Mouse (Mus musculus): Measurements from ENCODE around the gene Hoxd10. TPM values are rescaled to one million over a fixed set of nuclear protein-coding genes. Genes with fewer than 3 reads are reported as not detected.

Gene Hoxd10
- polyA plus RNA-seq, 1 experiment from 2014 or later: 45.9 TPM

DNA sequence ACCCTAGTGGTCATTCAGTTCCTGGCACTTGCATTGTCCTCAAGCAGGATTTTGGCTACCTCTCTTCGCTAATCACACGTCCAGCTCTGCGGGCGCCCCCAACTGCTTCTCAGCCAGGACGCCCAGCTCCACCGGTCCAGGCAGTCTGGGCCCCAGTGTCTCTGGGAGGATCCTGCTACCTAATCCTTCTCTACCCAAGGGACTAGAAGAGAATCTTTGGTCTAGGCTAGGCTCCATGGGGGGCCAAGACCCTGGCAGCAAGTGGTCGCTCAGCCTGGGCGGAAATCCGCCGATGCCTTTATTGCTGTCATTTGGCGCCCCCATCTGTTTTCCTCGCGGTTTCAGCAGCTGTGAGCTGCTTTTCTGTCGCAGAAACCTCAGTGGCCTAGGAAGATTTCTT, 30.0 kb upstream of the Hoxd10 start:
- Histone ChIP-seq H3K9me3 (ENCODE audit: control insufficient read depth, low read length) (no peaks in the 10 kb centered on the region), H3K27me3 (ENCODE audit: control insufficient read depth, insufficient read depth, low read length) (peaks cover 88% of the 10 kb centered on the region), H3K4me3 (ENCODE audit: low read length) (no peak overlapping the region; the same call in 1 of the 2 replicates), H3K9ac (ENCODE audit: low read depth, low read length) (no peak overlapping the region), H3K4me2 (replicated peaks; ENCODE audit: low read depth, low read length) (peak overlapping the region; percentile 34), H3K27ac (ENCODE audit: low read depth, low read length) (no peak overlapping the region), H3K4me1 (ENCODE audit: control insufficient read depth, insufficient read depth, low read length) (peaks cover 10% of the 10 kb centered on the region; the same call in 1 of the 2 replicates), H3K36me3 (ENCODE audit: control insufficient read depth, insufficient read depth, low read length) (no peaks in the 10 kb centered on the region)
- under 1% methylated on average over 14 of the region's 14 CpGs for WGBS
- peak; percentile 60 for ATAC-seq (ENCODE audit: low FRiP score, low TSS enrichment)

DNA sequence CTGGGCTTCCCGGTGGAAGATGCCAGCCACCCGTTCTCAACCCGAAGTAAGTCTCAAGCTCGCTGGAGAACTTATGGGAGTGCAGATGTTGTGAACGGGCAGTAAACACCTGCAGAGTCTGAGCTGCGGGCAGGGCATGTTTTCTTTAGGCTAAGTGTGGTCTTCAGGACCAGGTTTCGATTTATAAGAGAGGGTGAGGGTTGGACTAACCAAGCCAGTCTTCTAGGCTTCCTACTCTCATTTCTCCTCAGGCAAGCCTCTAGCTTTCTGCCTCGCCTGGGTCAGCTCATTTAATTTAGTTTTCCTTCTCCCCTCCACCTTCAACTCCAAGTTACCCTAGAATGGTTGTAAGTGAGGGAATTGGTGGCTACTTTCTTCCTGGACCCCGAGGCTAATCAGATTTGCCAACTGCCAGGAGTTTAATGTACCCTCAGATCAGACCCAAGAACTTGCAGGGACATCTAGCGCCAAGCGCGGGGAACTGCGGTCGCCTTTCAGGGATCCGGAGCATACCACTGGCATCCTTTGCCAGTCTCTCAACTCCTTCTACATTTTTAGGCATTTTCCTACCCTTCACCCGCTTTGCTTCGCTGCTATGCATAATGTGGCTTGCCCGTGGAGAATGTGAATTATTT, 28.3 kb upstream of the Hoxd10 start:
- Histone ChIP-seq H3K27me3 (ENCODE audit: control insufficient read depth, insufficient read depth, low read length) (peaks cover 93% of the 10 kb centered on the region), H3K9ac (ENCODE audit: low read depth, low read length) (no peak overlapping the region), H3K9me3 (ENCODE audit: control insufficient read depth, low read length) (no peaks in the 10 kb centered on the region), H3K4me3 (ENCODE audit: low read length) (no peak overlapping the region), H3K27ac (ENCODE audit: low read depth, low read length) (no peak overlapping the region), H3K4me1 (ENCODE audit: control insufficient read depth, insufficient read depth, low read length) (peaks cover 15% of the 10 kb centered on the region; the same call in 1 of the 2 replicates), H3K36me3 (ENCODE audit: control insufficient read depth, insufficient read depth, low read length) (no peaks in the 10 kb centered on the region), H3K4me2 (replicated peaks; ENCODE audit: low read depth, low read length) (no peak overlapping the region; the same call in 1 of the 2 replicates)
- ATAC-seq (ENCODE audit: low FRiP score, low TSS enrichment): 0 out of 2 replicates have a peak, but pooled peaks have one; percentile 40
- WGBS: 1% methylated on average over 18 of the region's 18 CpGs

DNA sequence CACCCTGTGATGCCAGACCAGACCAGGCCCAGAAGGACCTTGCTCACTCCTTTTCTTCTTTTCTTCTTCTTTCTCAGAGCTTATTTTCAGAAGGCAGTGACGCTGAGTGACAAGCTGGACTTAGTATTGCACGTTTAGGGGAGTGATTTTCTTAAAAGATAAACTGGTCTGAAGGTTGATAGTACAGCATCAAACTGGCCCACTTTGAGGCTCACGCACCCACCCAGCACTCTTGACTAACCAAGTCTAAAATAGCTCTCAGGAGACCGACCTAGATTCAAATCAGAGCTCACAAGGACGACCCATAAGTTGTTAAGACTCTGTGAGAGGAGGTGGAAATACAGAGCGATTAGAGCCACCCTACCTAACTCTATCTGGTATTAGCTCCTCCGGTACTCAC, 25.3 kb upstream of the Hoxd10 start:
- ATAC-seq (ENCODE audit: low FRiP score, low TSS enrichment): no peak
- Histone ChIP-seq H3K9ac (ENCODE audit: low read depth, low read length) (no peak overlapping the region), H3K9me3 (ENCODE audit: control insufficient read depth, low read length) (no peaks in the 10 kb centered on the region), H3K27me3 (ENCODE audit: control insufficient read depth, insufficient read depth, low read length) (peaks cover 88% of the 10 kb centered on the region), H3K27ac (ENCODE audit: low read depth, low read length) (no peak overlapping the region), H3K4me2 (replicated peaks; ENCODE audit: low read depth, low read length) (no peak overlapping the region), H3K36me3 (ENCODE audit: control insufficient read depth, insufficient read depth, low read length) (no peaks in the 10 kb centered on the region), H3K4me3 (ENCODE audit: low read length) (no peak overlapping the region), H3K4me1 (ENCODE audit: control insufficient read depth, insufficient read depth, low read length) (peaks cover 10% of the 10 kb centered on the region; the same call in 1 of the 2 replicates)
- WGBS: 4% methylated on average over 7 of the region's 7 CpGs

DNA sequence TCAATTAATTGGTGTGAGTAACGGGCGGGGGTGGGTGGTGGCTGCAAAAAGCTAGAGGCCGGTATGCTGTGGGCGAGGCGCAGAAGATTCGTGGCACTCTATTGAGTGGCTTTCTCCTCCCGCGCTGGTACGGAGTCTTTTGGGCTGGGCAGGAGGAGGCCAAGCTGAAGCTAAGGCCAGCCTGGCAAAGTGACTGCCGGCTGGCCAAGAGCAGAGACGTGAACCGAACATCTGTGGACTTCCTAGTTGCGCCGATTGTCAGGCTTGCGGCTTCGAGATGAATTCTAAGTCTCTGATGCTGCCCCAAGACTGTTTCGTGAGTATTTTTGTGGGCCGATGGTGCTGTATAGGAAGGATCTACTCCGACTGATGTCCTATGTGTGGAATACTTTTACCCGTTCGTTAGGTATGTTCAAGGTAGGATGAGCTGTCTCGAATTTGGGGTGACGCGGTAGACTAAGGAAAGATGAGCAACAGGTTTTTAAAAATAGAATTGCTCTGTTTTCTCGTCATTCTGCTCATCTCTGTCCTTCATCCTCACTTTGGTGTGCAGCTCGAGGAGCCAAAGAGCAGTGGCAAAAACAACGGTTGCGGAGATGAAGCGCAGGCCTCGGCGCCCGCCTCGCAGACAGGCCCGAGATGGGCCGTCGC, 24.4 kb upstream of the Hoxd10 start:
- Histone ChIP-seq H3K27ac (ENCODE audit: low read depth, low read length) (no peak overlapping the region), H3K4me1 (ENCODE audit: control insufficient read depth, insufficient read depth, low read length) (peaks cover 10% of the 10 kb centered on the region; the same call in 1 of the 2 replicates), H3K9ac (ENCODE audit: low read depth, low read length) (no peak overlapping the region), H3K36me3 (ENCODE audit: control insufficient read depth, insufficient read depth, low read length) (no peaks in the 10 kb centered on the region), H3K4me3 (ENCODE audit: low read length) (peak overlapping the region; percentile 47), H3K9me3 (ENCODE audit: control insufficient read depth, low read length) (no peaks in the 10 kb centered on the region), H3K27me3 (ENCODE audit: control insufficient read depth, insufficient read depth, low read length) (peaks cover 87% of the 10 kb centered on the region), H3K4me2 (replicated peaks; ENCODE audit: low read depth, low read length) (peak overlapping the region; percentile 83)
- ATAC-seq (ENCODE audit: low FRiP score, low TSS enrichment): no peak
- under 1% methylated on average over 36 of the region's 36 CpGs for WGBS

DNA sequence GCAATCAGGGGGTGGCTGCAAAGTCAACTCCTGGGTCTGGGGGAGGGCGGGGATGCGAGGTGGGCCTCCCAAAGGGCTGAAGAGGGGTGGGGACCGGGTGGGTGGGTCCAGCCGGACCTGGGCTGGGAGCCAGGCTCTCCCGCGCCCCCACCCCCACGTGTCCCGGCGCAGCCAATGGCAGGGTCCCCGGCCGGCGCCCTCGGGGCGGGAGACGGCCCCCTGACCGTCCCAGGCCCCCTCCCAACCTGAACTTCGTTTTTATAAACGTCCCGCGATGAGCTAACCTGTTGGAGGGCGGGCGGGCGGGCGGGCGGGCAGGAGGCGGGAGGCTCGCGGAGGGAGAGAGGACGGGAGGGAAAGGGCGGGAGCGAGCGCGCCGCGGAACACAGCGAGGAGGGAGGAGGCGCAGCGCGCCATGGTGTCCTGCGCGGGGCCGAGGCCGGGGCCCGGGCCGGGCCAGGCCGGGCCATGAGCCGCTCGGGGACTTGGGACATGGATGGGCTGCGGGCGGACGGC, 23.8 kb upstream of the Hoxd10 start, which contains the start of gene Hoxd13:
TSS of gene Hoxd13 (plus strand) at position 469 of the 516 bp plus-strand sequence.
- 0% methylated on average over 10 of the region's 51 CpGs for WGBS
- H3K27ac ChIP-seq (ENCODE audit: low read depth, low read length): no peak within 1 kb of the TSS
- no peaks in the 10 kb centered on the region for H3K36me3 ChIP-seq (ENCODE audit: control insufficient read depth, insufficient read depth, low read length)
- H3K4me2 ChIP-seq (replicated peaks; ENCODE audit: low read depth, low read length): peak within 1 kb of the TSS; percentile 83
- no peaks in the 10 kb centered on the region for H3K9me3 ChIP-seq (ENCODE audit: control insufficient read depth, low read length)
- H3K4me3 ChIP-seq (ENCODE audit: low read length): peak within 1 kb of the TSS; percentile 47
- peak within 1 kb of the TSS; percentile 46 for H3K9ac ChIP-seq (ENCODE audit: low read depth, low read length)
- peak; percentile 66 for ATAC-seq (ENCODE audit: low FRiP score, low TSS enrichment)
- peaks cover 83% of the 10 kb centered on the region for H3K27me3 ChIP-seq (ENCODE audit: control insufficient read depth, insufficient read depth, low read length)
- peaks cover 10% of the 10 kb centered on the region; the same call in 1 of the 2 replicates for H3K4me1 ChIP-seq (ENCODE audit: control insufficient read depth, insufficient read depth, low read length)

DNA sequence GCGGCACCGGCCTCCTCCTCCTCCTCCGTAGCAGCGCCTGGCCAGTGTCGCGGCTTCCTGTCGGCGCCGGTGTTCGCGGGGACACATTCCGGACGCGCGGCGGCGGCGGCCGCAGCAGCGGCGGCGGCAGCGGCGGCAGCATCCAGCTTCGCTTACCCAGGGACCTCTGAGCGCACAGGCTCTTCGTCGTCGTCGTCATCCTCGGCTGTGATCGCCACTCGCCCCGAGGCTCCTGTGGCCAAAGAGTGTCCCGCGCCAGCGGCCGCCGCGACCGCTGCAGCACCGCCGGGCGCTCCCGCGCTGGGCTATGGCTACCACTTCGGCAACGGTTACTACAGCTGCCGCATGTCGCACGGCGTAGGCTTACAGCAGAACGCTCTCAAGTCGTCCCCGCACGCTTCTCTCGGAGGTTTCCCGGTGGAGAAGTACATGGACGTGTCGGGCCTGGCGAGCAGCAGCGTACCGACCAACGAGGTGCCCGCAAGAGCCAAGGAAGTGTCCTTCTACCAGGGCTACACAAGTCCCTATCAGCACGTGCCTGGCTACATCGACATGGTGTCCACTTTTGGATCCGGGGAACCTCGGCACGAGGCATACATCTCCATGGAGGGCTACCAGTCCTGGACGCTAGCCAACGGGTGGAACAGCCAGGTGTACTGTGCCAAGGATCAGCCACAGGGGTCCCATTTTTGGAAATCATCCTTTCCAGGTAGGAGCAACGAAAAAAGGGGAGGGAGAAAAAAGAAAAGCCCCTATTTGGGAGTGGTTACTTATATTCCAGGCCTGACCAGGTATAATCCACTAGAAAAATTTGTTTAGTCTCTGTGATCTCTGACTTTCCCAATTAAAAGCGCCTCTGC, 23.1 kb upstream of the Hoxd10 start:
- peaks cover 7% of the 10 kb centered on the region; the same call in 1 of the 2 replicates for H3K4me1 ChIP-seq (ENCODE audit: control insufficient read depth, insufficient read depth, low read length)
- H3K27me3 ChIP-seq (ENCODE audit: control insufficient read depth, insufficient read depth, low read length): peaks cover 76% of the 10 kb centered on the region
- peak overlapping the region; percentile 47 for H3K4me3 ChIP-seq (ENCODE audit: low read length)
- H3K36me3 ChIP-seq (ENCODE audit: control insufficient read depth, insufficient read depth, low read length): no peaks in the 10 kb centered on the region
- no peaks in the 10 kb centered on the region for H3K9me3 ChIP-seq (ENCODE audit: control insufficient read depth, low read length)
- H3K27ac ChIP-seq (ENCODE audit: low read depth, low read length): no peak overlapping the region
- peak; percentile 29 for ATAC-seq (ENCODE audit: low FRiP score, low TSS enrichment)
- peak overlapping the region; percentile 83 for H3K4me2 ChIP-seq (replicated peaks; ENCODE audit: low read depth, low read length)
- peak overlapping the region; percentile 46 for H3K9ac ChIP-seq (ENCODE audit: low read depth, low read length)
- WGBS: under 1% methylated on average over 51 of the region's 74 CpGs

DNA sequence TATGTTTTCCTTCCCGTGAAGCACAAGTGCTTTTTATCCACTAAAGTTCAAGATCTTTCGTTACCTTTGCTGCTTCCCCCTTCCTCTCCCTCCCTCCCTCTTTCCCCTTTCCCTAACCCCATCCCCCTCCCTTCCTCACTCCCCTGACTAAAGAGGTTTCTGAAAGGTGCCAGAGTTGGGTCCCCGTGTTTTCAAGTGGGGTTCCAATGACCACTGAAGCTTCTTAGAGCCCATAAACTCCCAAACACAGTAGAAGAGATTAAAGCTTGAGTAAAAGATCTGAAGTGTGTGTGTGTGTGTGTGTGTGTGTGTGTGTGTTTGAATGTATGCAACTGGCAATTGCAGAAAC, 22.5 kb upstream of the Hoxd10 start:
- Histone ChIP-seq H3K4me2 (replicated peaks; ENCODE audit: low read depth, low read length) (no peak overlapping the region), H3K27me3 (ENCODE audit: control insufficient read depth, insufficient read depth, low read length) (peaks cover 72% of the 10 kb centered on the region), H3K4me1 (ENCODE audit: control insufficient read depth, insufficient read depth, low read length) (peaks cover 8% of the 10 kb centered on the region; the same call in 1 of the 2 replicates), H3K27ac (ENCODE audit: low read depth, low read length) (no peak overlapping the region), H3K9me3 (ENCODE audit: control insufficient read depth, low read length) (no peaks in the 10 kb centered on the region), H3K36me3 (ENCODE audit: control insufficient read depth, insufficient read depth, low read length) (no peaks in the 10 kb centered on the region), H3K4me3 (ENCODE audit: low read length) (no peak overlapping the region), H3K9ac (ENCODE audit: low read depth, low read length) (no peak overlapping the region)
- WGBS: 3% methylated on average over 3 of the region's 3 CpGs
- no peak for ATAC-seq (ENCODE audit: low FRiP score, low TSS enrichment)

DNA sequence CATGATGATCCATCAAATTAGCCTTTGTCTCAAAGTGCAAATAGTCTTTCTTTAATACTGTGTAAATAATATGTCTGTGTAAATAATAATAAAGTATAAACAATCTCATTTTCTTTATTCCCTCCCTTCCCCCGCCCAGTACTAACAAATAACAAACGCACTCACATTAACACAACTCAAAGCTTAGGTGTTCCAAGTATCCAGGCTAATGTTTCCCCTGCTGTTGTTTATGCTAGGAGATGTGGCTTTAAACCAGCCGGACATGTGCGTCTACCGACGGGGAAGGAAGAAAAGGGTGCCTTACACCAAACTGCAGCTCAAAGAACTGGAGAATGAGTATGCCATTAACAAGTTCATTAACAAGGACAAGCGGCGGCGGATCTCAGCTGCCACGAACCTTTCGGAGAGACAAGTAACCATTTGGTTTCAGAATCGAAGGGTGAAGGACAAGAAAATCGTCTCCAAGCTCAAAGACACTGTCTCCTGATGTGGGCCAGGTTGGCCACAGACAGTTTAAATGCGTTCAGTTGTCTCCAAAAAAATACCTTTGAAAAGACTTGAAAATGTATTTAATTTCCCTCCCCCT, 22.0 kb upstream of the Hoxd10 start:
- no peak for ATAC-seq (ENCODE audit: low FRiP score, low TSS enrichment)
- Histone ChIP-seq H3K4me1 (ENCODE audit: control insufficient read depth, insufficient read depth, low read length) (peaks cover 13% of the 10 kb centered on the region; the same call in 1 of the 2 replicates), H3K36me3 (ENCODE audit: control insufficient read depth, insufficient read depth, low read length) (no peaks in the 10 kb centered on the region), H3K27ac (ENCODE audit: low read depth, low read length) (no peak overlapping the region), H3K27me3 (ENCODE audit: control insufficient read depth, insufficient read depth, low read length) (peaks cover 72% of the 10 kb centered on the region), H3K4me2 (replicated peaks; ENCODE audit: low read depth, low read length) (no peak overlapping the region), H3K4me3 (ENCODE audit: low read length) (no peak overlapping the region), H3K9me3 (ENCODE audit: control insufficient read depth, low read length) (no peaks in the 10 kb centered on the region), H3K9ac (ENCODE audit: low read depth, low read length) (no peak overlapping the region)
- WGBS: 3% methylated on average over 14 of the region's 14 CpGs

All from kidney, embryonic 14.5 days (tissue).